Mouse (Mus musculus) midbrain, postnatal 0 days (tissue): ENCODE measurements at regions not wholly inside any gene's neighbourhood (a gene's known extent, or its start where the extent isn't known, plus 50 kb on each side); places are given as distances from the start of the nearest gene placed in this dataset.

Experiments used
- ATAC-seq: fragments of 200-750 bp; cut with Nextera tagmentation; 2 replicates; pipeline ENCODE4 v1.8.0; 2017; ENCODE audit warnings: moderate number of reproducible peaks, mild to moderate bottlenecking, moderate TSS enrichment, moderate library complexity; ENCODE audit not compliant: low FRiP score
- DNase-seq: peaks from one replicate; pipeline ENCODE4 v3.0.0-alpha.2; 2015; ENCODE audit warnings: low spot score
- H3K27ac ChIP-seq: fragments of 300-500 bp; sonication (generic); 2 replicates; pipeline ENCODE4 v1.5.1; 2014; ENCODE audit warnings: low read depth, mild to moderate bottlenecking, low read length, mixed read lengths
- H3K27me3 ChIP-seq: fragments of 300-500 bp; sonication (generic); 2 replicates; pipeline ENCODE4 v1.6.1; 2014; ENCODE audit warnings: low read length, control low read depth, mixed read lengths; ENCODE audit not compliant: insufficient read depth
- H3K36me3 ChIP-seq: fragments of 300-500 bp; sonication (generic); 2 replicates; pipeline ENCODE4 v1.6.1; 2014; ENCODE audit warnings: low read length, control low read depth, mixed read lengths; ENCODE audit not compliant: insufficient read depth
- H3K4me1 ChIP-seq: fragments of 300-500 bp; sonication (generic); 2 replicates; pipeline ENCODE4 v1.6.1; 2014; ENCODE audit warnings: mild to moderate bottlenecking, control low read depth, antibody characterized with exemption, low read length, mixed read lengths; ENCODE audit not compliant: insufficient read depth
- H3K4me2 ChIP-seq: fragments of 300-500 bp; sonication (generic); 2 replicates; pipeline ENCODE4 v1.6.1; 2014; ENCODE audit warnings: low read depth, mild to moderate bottlenecking, low read length, mixed read lengths; ENCODE audit not compliant: poor library complexity, severe bottlenecking
- H3K4me3 ChIP-seq: fragments of 300-500 bp; sonication (generic); 2 replicates; pipeline ENCODE4 v1.5.1; 2014; ENCODE audit warnings: low read depth, mild to moderate bottlenecking, low read length, moderate library complexity
- H3K9ac ChIP-seq: fragments of 300-500 bp; sonication (generic); replicated peaks from 2 replicates; pipeline ENCODE4 v1.6.1; 2014; ENCODE audit warnings: mild to moderate bottlenecking, low read length, moderate library complexity, mixed read lengths; ENCODE audit not compliant: poor library complexity, severe bottlenecking
- H3K9me3 ChIP-seq: fragments of 300-500 bp; sonication (generic); 2 replicates; pipeline ENCODE4 v1.6.1; 2016; ENCODE audit warnings: low read length, control low read depth
- CTCF ChIP-seq: IDR thresholded peaks from 2 replicates; pipeline ENCODE4 v1.5.1; 2016; ENCODE audit warnings: antibody characterized with exemption, mild to moderate bottlenecking
- WGBS: fragments of 180-500 bp; shearing (Covaris S2); extraction: QIAGEN DNeasy Blood & Tissue Kit; methylation state at CpG from one replicate; pipeline ENCODE4 v1.1.7; 2014; 5-methylcytosine and 5-hydroxymethylcytosine counted together

DNA sequence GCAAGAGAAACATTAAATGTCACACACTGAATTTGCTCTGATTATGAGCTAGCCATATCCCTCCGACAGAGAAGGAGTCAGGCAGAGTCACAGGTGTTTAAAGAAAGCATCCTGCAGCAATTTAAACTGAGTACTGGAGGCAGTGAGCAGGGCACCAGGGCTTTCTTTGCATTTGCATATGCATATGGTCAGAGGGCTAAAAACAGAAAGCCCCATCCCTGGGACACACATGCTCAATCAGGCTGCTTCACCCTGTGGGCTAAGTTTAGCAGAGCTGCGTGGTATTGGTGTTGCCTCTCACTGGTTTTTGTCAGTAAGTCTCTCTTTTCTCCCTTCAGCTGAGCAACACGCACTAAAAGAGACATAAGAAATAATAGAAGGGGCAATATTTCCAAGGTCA is 289.9 kb upstream of the Rps6ka3 start:
- no peak for TF ChIP-seq CTCF
- no peak overlapping the region for H3K4me3 ChIP-seq
- DNase-seq = no peak

DNA sequence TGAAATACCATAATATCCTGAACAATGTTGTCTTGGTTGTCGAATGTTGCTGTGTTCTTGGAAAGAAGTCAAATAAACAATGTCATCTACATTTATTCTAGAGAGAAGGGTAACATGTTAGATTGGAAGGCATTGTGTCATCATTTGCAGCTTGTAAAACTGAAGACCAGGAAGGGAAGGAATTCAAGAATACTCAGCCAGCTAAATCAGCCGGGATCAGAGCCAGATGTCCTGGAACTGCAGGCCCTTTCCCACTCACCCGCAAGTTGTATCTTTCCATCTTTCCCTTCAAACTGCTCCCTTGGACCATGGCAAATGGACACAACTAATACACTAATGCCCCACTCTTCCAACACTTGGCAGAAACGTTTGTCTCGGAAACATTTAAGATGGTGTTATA is 288.7 kb upstream of the Rps6ka3 start:
- no peaks in the 10 kb centered on the region for H3K4me1 ChIP-seq
- WGBS = 44% methylated on average over 5 of the region's 5 CpGs
- no peak overlapping the region for H3K27ac ChIP-seq
- ATAC-seq (no peak), DNase-seq (no peak)
- H3K4me2 ChIP-seq = no peak overlapping the region
- TF ChIP-seq CTCF = no peak
- no peaks in the 10 kb centered on the region for H3K36me3 ChIP-seq
- no peak overlapping the region for H3K9ac ChIP-seq
- no peaks in the 10 kb centered on the region for H3K9me3 ChIP-seq
- no peak overlapping the region for H3K4me3 ChIP-seq
- no peaks in the 10 kb centered on the region for H3K27me3 ChIP-seq

More for the DNA sequence above, 289.9 kb upstream of the Rps6ka3 start:
- H3K27ac ChIP-seq = no peak overlapping the region
- no peak for ATAC-seq
- H3K36me3 ChIP-seq = no peaks in the 10 kb centered on the region
- no peaks in the 10 kb centered on the region for H3K4me1 ChIP-seq
- no peak overlapping the region for H3K9ac ChIP-seq
- 28% methylated on average over 3 of the region's 3 CpGs for WGBS
- H3K27me3 ChIP-seq = no peaks in the 10 kb centered on the region
- H3K4me2 ChIP-seq = no peak overlapping the region
- H3K9me3 ChIP-seq = no peaks in the 10 kb centered on the region

DNA sequence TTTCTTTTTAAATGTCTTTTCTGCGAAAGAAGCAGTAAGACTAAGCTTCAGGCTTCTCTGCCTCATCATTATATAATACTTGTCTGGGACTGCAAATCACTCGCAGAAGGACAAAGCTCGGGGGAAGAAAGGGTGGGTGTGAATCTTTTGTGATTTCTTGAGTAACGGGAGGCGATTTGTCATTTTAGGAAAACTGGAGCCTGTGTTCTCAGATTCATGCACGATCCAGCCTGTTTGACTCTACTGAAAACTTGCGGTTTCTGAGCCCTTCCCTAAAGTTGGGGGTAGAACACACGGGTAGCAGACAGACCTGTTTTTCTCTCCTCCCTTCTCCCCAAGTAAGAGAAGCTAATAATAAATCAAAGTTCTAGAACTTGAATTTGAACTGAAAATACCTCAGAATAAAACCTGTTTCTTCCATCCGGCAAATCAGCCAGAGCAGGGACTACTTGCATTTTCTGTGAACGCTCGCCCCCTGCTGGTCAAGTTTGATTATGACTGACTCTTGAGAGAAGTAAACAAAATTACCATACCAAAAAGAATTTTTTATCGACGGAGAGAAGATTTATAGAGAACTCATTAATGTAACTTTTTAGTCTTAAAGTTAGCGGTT is 288.2 kb upstream of the Rps6ka3 start:
- 27% methylated on average over 14 of the region's 14 CpGs for WGBS
- DNase-seq (peak; percentile 73), ATAC-seq (no peak)
- H3K9me3 ChIP-seq = no peaks in the 10 kb centered on the region
- H3K27ac ChIP-seq = no peak overlapping the region
- H3K36me3 ChIP-seq = no peaks in the 10 kb centered on the region
- no peak overlapping the region for H3K9ac ChIP-seq
- H3K4me1 ChIP-seq = no peaks in the 10 kb centered on the region
- H3K4me2 ChIP-seq = peak overlapping the region; percentile 22; the same call in 1 of the 2 replicates
- no peak overlapping the region for H3K4me3 ChIP-seq
- peak; percentile 75 for TF ChIP-seq CTCF
- no peaks in the 10 kb centered on the region for H3K27me3 ChIP-seq

DNA sequence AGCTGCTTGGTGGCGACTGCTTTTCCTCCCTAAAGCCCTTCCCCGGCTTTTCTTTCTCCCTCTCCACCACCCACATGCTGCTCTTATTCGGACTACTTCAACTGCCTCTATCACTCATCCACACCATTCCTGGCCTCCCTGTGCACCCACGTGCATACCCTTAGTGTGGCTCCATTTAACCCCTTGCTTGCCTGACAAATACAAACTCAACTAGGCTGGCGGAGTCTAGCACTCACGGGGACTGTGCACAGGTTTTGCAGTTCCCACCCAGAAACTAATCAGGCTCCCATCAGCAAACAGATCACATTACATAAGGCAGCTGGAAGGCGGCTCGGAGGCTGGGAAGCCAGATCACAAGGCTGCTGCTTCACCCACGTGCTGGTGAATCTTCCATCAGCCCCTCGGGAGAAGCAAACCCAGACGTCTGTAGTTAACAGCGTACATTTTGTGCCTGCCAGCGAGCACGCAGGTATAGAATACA is 287.0 kb upstream of the Rps6ka3 start:
- no peak overlapping the region for H3K27ac ChIP-seq
- 20% methylated on average over 14 of the region's 14 CpGs for WGBS
- H3K9me3 ChIP-seq = no peaks in the 10 kb centered on the region
- H3K36me3 ChIP-seq = no peaks in the 10 kb centered on the region
- DNase-seq (peak; percentile 36), ATAC-seq (peak; percentile 67; the same call in 1 of the 2 replicates)
- H3K4me1 ChIP-seq = no peaks in the 10 kb centered on the region
- no peak overlapping the region for H3K9ac ChIP-seq
- H3K4me3 ChIP-seq = peak overlapping the region; percentile 10; the same call in 1 of the 2 replicates
- H3K4me2 ChIP-seq = peak overlapping the region; percentile 44
- H3K27me3 ChIP-seq = no peaks in the 10 kb centered on the region
- TF ChIP-seq CTCF = no peak

DNA sequence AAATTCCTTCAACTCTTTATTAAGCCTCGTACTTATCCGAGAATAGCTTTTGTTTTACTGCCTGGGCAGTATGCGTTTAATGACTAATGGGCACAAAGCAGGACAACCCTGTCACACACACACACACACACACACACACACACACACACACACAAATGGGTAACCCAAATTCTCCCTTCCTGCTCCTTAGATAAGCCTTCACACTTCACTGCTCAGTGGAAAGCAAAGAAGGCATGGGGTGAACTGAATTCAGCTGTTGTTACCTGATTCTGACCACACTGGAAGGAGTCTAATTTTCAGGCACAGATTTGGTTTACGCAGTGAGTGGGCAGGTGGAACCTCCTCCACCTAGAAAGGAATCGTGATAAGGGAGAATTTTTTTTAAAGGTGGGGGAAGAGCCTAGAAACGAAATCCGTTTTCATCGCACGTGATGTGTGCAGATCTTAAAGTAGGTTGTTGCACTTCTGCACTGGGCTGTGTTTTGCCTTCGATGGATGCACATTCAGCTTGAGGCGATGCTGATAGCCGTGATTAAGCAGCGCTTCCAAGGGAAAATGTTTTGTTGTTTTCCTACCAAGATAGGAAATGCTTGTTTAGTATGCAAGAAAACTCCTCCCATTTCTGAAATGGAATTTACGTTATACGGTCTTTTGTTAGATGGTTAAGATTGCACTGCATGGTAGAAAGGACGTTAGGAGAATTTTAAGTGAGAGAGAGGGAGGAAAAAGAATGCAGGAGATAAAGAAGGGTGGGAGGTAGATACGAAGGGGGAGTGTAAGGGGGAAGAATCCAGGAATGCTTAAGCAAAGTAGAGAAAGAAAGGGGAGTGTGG is 286.2 kb upstream of the Rps6ka3 start:
- H3K27me3 ChIP-seq = no peaks in the 10 kb centered on the region
- H3K4me2 ChIP-seq = peak overlapping the region; percentile 44
- no peak for TF ChIP-seq CTCF
- WGBS = 27% methylated on average over 17 of the region's 17 CpGs
- peak overlapping the region; percentile 24 for H3K4me3 ChIP-seq
- H3K9me3 ChIP-seq = no peaks in the 10 kb centered on the region
- H3K9ac ChIP-seq = no peak overlapping the region
- ATAC-seq (peak; percentile 53; the same call in 1 of the 2 replicates), DNase-seq (peak; percentile 11)
- H3K27ac ChIP-seq = no peak overlapping the region
- no peaks in the 10 kb centered on the region for H3K36me3 ChIP-seq
- no peaks in the 10 kb centered on the region for H3K4me1 ChIP-seq
